Mouse (Mus musculus): Measurements from ENCODE around the gene Gdpd4.

Gene Gdpd4

GRCm38 (mm10) chr7:98085314-98085713, 165.6 kb downstream of the Gdpd4 start:
- DNase-seq (ENCODE audit: low spot score) = no peak

DNA sequence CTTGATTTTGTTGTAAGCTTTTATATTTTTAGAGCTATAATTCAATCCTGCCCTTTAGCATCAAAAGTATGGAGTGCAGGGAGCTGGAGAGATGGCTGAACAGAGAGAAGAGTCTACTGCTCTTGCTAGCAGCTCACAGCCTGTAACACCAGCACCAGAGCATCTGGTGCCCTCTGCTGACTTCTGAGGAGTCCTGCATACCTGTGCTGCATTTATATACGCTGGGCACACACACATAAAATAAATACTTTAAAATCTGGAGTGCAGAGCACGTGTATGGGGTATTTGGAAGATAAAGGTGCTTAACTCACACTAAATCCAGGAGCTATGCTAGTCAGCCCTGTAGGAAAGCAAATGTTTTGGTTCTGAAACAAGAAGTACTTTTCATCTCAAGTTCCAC, 166.6 kb downstream of the Gdpd4 start:
- no peak for DNase-seq (ENCODE audit: low spot score)

- DNase-seq (ENCODE audit: low spot score) = no peak
These were observed 176.1 kb downstream of the Gdpd4 start for GRCm38 (mm10) chr7:98095852-98096251.

DNA sequence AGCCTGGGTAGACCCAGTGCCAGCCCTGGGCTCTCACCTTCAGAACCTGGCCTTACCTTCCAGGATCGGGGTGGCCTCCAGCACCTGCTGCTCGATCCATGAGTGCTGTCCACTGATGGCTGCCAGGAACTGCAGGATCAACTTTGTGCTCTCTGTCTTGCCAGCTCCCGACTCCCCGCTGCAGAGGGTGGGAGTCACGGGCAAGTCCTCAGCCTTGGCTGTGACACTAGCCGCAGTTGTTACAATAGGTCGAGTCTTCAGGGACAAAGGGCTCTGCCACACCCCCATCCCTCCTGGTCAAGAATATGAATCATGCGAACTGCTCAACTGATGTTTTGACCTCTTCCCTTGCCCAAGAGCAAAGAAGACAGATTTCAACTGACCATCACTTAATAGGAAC, 177.8 kb downstream of the Gdpd4 start:
- DNase-seq (ENCODE audit: low spot score) = no peak

All from urinary bladder, postnatal 10 days (tissue).